Mouse (Mus musculus) midbrain, postnatal 0 days (tissue): ENCODE results near the gene Gm20388. TPM values are rescaled to one million over a fixed set of nuclear protein-coding genes. Genes with fewer than 3 reads are reported as not detected.

Experiments used
- ATAC-seq: fragments of 200-750 bp; cut with Nextera tagmentation; 2 replicates; pipeline ENCODE4 v1.8.0; 2017; ENCODE audit warnings: moderate number of reproducible peaks, mild to moderate bottlenecking, moderate TSS enrichment, moderate library complexity; ENCODE audit not compliant: low FRiP score
- DNase-seq: peaks from one replicate; pipeline ENCODE4 v3.0.0-alpha.2; 2015; ENCODE audit warnings: low spot score
- H3K27ac ChIP-seq: fragments of 300-500 bp; sonication (generic); 2 replicates; pipeline ENCODE4 v1.5.1; 2014; ENCODE audit warnings: low read depth, mild to moderate bottlenecking, low read length, mixed read lengths
- H3K27me3 ChIP-seq: fragments of 300-500 bp; sonication (generic); 2 replicates; pipeline ENCODE4 v1.6.1; 2014; ENCODE audit warnings: low read length, control low read depth, mixed read lengths; ENCODE audit not compliant: insufficient read depth
- H3K36me3 ChIP-seq: fragments of 300-500 bp; sonication (generic); 2 replicates; pipeline ENCODE4 v1.6.1; 2014; ENCODE audit warnings: low read length, control low read depth, mixed read lengths; ENCODE audit not compliant: insufficient read depth
- H3K4me1 ChIP-seq: fragments of 300-500 bp; sonication (generic); 2 replicates; pipeline ENCODE4 v1.6.1; 2014; ENCODE audit warnings: mild to moderate bottlenecking, control low read depth, antibody characterized with exemption, low read length, mixed read lengths; ENCODE audit not compliant: insufficient read depth
- H3K4me2 ChIP-seq: fragments of 300-500 bp; sonication (generic); 2 replicates; pipeline ENCODE4 v1.6.1; 2014; ENCODE audit warnings: low read depth, mild to moderate bottlenecking, low read length, mixed read lengths; ENCODE audit not compliant: poor library complexity, severe bottlenecking
- H3K4me3 ChIP-seq: fragments of 300-500 bp; sonication (generic); 2 replicates; pipeline ENCODE4 v1.5.1; 2014; ENCODE audit warnings: low read depth, mild to moderate bottlenecking, low read length, moderate library complexity
- H3K9ac ChIP-seq: fragments of 300-500 bp; sonication (generic); replicated peaks from 2 replicates; pipeline ENCODE4 v1.6.1; 2014; ENCODE audit warnings: mild to moderate bottlenecking, low read length, moderate library complexity, mixed read lengths; ENCODE audit not compliant: poor library complexity, severe bottlenecking
- H3K9me3 ChIP-seq: fragments of 300-500 bp; sonication (generic); 2 replicates; pipeline ENCODE4 v1.6.1; 2016; ENCODE audit warnings: low read length, control low read depth
- CTCF ChIP-seq: IDR thresholded peaks from 2 replicates; pipeline ENCODE4 v1.5.1; 2016; ENCODE audit warnings: antibody characterized with exemption, mild to moderate bottlenecking
- WGBS: fragments of 180-500 bp; shearing (Covaris S2); extraction: QIAGEN DNeasy Blood & Tissue Kit; methylation state at CpG from one replicate; pipeline ENCODE4 v1.1.7; 2014; 5-methylcytosine and 5-hydroxymethylcytosine counted together
- polyA plus RNA-seq: library from polyadenylated mRNA; unstranded; fragments of >200 nt; fragmentation: Nextera tagmentation; extraction: Ambion mirVana; gene quantifications from 2 replicates; pipeline ENCODE4 v1.2.1, GENCODE M21; 2015
- total RNA-seq: library from RNA; depleted of rRNA; stranded (reverse); fragments of >200 nt; gene quantifications from 2 replicates; pipeline ENCODE4 v1.2.3, GENCODE M21; 2014

Gm20388 gene
- total and polyA plus RNA-seq, 2 experiments from 2014 or later, result 74.2 TPM; not detected in 1

GRCm38 (mm10) chr8:120224521-120225420 is 314.1 kb downstream of the Gm20388 start:
- Histone ChIP-seq H3K4me1 (peaks cover 7% of the 10 kb centered on the region; the same call in 1 of the 2 replicates), H3K4me3 (no peak overlapping the region), H3K9ac (no peak overlapping the region), H3K27me3 (0 out of 2 replicates have a peak, but pooled peaks cover under 1% of the 10 kb centered on the region), H3K36me3 (no peaks in the 10 kb centered on the region), H3K27ac (no peak overlapping the region), H3K9me3 (no peaks in the 10 kb centered on the region), H3K4me2 (no peak overlapping the region)
- DNase-seq, result no peak
- 45% methylated on average over 11 of the region's 11 CpGs for WGBS
- no peak for TF ChIP-seq CTCF
- no peak for ATAC-seq

GRCm38 (mm10) chr8:120225421-120226151 is 314.9 kb downstream of the Gm20388 start:
- no peak overlapping the region for H3K4me3 ChIP-seq
- peak; percentile 42 for TF ChIP-seq CTCF
- H3K36me3 ChIP-seq, result no peaks in the 10 kb centered on the region
- no peak overlapping the region for H3K4me2 ChIP-seq
- H3K27me3 ChIP-seq, result peaks cover 9% of the 10 kb centered on the region; the same call in 1 of the 2 replicates
- peaks cover 11% of the 10 kb centered on the region; the same call in 1 of the 2 replicates for H3K4me1 ChIP-seq
- no peak for DNase-seq
- no peak overlapping the region for H3K27ac ChIP-seq
- ATAC-seq, result no peak
- H3K9ac ChIP-seq, result no peak overlapping the region
- WGBS, result 28% methylated on average over 10 of the region's 10 CpGs
- no peaks in the 10 kb centered on the region for H3K9me3 ChIP-seq

- no peak for DNase-seq
- no peak for ATAC-seq
- 63% methylated on average over 5 of the region's 5 CpGs for WGBS
- no peak overlapping the region; the same call in 1 of the 2 replicates for H3K27ac ChIP-seq
- no peak overlapping the region for H3K4me2 ChIP-seq
- H3K9ac ChIP-seq, result no peak overlapping the region
- no peaks in the 10 kb centered on the region for H3K9me3 ChIP-seq
- peaks cover 18% of the 10 kb centered on the region; the same call in 1 of the 2 replicates for H3K4me1 ChIP-seq
- no peak for TF ChIP-seq CTCF
- no peaks in the 10 kb centered on the region for H3K36me3 ChIP-seq
- no peak overlapping the region for H3K4me3 ChIP-seq
- peaks cover 9% of the 10 kb centered on the region for H3K27me3 ChIP-seq
These were observed 316.3 kb downstream of the Gm20388 start for GRCm38 (mm10) chr8:120226700-120227577.

GRCm38 (mm10) chr8:120227578-120227876 is 316.9 kb downstream of the Gm20388 start:
- Histone ChIP-seq H3K4me3 (peak overlapping the region; percentile 61), H3K27me3 (peaks cover 9% of the 10 kb centered on the region), H3K36me3 (no peaks in the 10 kb centered on the region), H3K9me3 (no peaks in the 10 kb centered on the region), H3K4me1 (peaks cover 18% of the 10 kb centered on the region; the same call in 1 of the 2 replicates), H3K9ac (no peak overlapping the region), H3K4me2 (peak overlapping the region; percentile 89), H3K27ac (no peak overlapping the region; the same call in 1 of the 2 replicates)
- no peak for DNase-seq
- ATAC-seq, result no peak
- no peak for TF ChIP-seq CTCF

GRCm38 (mm10) chr8:120227891-120228591 is 317.4 kb downstream of the Gm20388 start, which contains the start of gene Gse1:
TSS of gene Gse1 (plus strand) at chr8:120228456.
- H3K27me3 ChIP-seq, result peaks cover 9% of the 10 kb centered on the region
- H3K4me1 ChIP-seq, result peaks cover 20% of the 10 kb centered on the region
- H3K9me3 ChIP-seq, result no peaks in the 10 kb centered on the region
- ATAC-seq (peak; percentile 35; the same call in 1 of the 2 replicates), DNase-seq (peak; percentile 84)
- H3K4me2 ChIP-seq, result peak within 1 kb of the TSS; percentile 89
- 3% methylated on average over 12 of the region's 52 CpGs for WGBS
- no peak for TF ChIP-seq CTCF
- H3K9ac ChIP-seq, result peak within 1 kb of the TSS; percentile 75
- peak within 1 kb of the TSS; percentile 61 for H3K4me3 ChIP-seq
- H3K36me3 ChIP-seq, result no peaks in the 10 kb centered on the region
- peak within 1 kb of the TSS; percentile 55 for H3K27ac ChIP-seq
